Mouse (Mus musculus) MEL (cell line): Measurements from ENCODE around the gene Il10.

Experiments
- EP300 ChIP-seq, 2 experiments: IDR thresholded peaks; 2 replicates each; pipeline ENCODE4 v1.6.1; 2011; ENCODE audit warnings: improper control_type of control experiment in 2 of 2, low read length in 2 of 2, low read depth in 1 of 2, mild to moderate bottlenecking in 1 of 2
- POLR2A ChIP-seq, 2 experiments: IDR thresholded peaks; 2 replicates each; pipeline ENCODE4 v1.6.1; 2011 to 2012; ENCODE audit warnings: low read length in 2 of 2, mild to moderate bottlenecking in 2 of 2, control low read depth in 1 of 2, improper control_type of control experiment in 1 of 2, low read depth in 1 of 2, moderate library complexity in 1 of 2; ENCODE audit not compliant: control insufficient read depth in 1 of 2, insufficient read depth in 1 of 2, poor library complexity in 1 of 2
- POLR2AphosphoS5 ChIP-seq: IDR thresholded peaks from 2 replicates; pipeline ENCODE4 v1.6.1; 2012; ENCODE audit warnings: low read depth, borderline replicate concordance, mild to moderate bottlenecking, inconsistent platforms, low read length, moderate library complexity, mixed read lengths
- USF2 ChIP-seq, 2 experiments: IDR thresholded peaks; 2 replicates each; pipeline ENCODE4 v1.6.1; 2011 to 2012; ENCODE audit warnings: improper control_type of control experiment in 2 of 2, low read length in 2 of 2, borderline replicate concordance in 1 of 2, inconsistent platforms in 1 of 2, low read depth in 1 of 2, mild to moderate bottlenecking in 1 of 2; ENCODE audit not compliant: insufficient read depth in 1 of 2

GRCm38 (mm10) chr1:131048121-131048863 lies 28.6 kb downstream of the Il10 start:
- no peak for TF ChIP-seq POLR2A (IDR thresholded peaks at IDR 0.05; ENCODE audit: control insufficient read depth in 1 of 2, insufficient read depth in 1 of 2, low read depth in 1 of 2, low read length in 2 of 2, poor library complexity in 1 of 2)
- TF ChIP-seq POLR2AphosphoS5, result no peak
- TF ChIP-seq USF2 (IDR thresholded peaks at IDR 0.05; ENCODE audit: borderline replicate concordance in 1 of 2, insufficient read depth in 1 of 2, low read depth in 1 of 2, low read length in 2 of 2), result no peak
- TF ChIP-seq EP300 (IDR thresholded peaks at IDR 0.05; ENCODE audit: low read depth in 1 of 2, low read length in 2 of 2), result no peak
